Mouse (Mus musculus): ENCODE measurements around the gene Sec24c. TPM values are rescaled to one million over a fixed set of nuclear protein-coding genes. Genes with fewer than 3 reads are reported as not detected.

Gene Sec24c
- total RNA-seq, 2 experiments from 2014 or later = 99.6 to 110 TPM

GRCm38 (mm10) chr14:20733041-20733951, 59.2 kb downstream of the Sec24c start:
- DNase-seq (ENCODE audit: extremely low spot score in 1 of 2, low spot score in 1 of 2) = no peak

DNA sequence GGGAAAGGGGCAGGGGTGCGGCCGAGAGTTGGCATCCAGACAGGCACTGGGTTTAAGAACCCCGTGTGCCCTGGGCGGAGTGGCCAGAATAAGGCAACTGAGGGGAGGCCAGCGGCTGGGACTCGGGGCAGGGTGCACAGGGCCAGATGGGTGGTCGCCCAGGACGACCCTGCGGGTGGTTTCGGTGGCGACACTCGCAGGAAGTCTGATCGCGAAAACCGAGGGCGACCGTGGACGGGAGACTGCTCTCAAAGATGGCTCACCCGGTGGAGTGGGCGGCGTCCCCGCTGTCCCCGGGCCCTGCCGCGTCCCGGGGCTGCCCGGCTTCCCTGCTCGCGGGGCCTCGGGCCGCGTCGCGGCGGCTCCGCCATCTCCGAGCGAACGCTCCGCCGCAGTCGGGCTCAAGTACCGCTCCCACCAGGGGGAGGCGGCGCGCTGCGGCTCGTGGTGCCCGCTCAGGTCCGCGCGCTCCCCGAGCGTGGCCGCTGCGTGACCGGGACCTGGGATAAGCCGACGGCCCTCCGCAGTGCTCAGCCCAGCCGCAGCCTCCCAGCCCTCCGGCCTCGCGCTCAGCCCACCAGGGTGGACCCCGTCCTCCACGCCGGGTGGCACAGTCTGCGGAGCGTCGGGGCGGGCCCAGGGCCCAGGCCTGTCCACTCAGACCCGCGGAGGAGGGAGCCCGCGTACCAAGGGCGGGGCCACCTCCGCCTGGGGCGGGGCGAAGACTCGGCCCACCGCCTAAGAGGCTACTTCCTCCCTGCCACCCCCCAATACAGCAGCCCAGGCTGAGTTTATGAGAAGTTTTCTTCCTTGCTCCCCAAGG, 60.1 kb downstream of the Sec24c start, which contains the start of gene Ndst2:
TSS of gene Ndst2 (minus strand) at position 611 of the 823 bp plus-strand sequence.
- DNase-seq (ENCODE audit: extremely low spot score in 1 of 2, low spot score in 1 of 2) = peak; percentile 67 to 79

DNA sequence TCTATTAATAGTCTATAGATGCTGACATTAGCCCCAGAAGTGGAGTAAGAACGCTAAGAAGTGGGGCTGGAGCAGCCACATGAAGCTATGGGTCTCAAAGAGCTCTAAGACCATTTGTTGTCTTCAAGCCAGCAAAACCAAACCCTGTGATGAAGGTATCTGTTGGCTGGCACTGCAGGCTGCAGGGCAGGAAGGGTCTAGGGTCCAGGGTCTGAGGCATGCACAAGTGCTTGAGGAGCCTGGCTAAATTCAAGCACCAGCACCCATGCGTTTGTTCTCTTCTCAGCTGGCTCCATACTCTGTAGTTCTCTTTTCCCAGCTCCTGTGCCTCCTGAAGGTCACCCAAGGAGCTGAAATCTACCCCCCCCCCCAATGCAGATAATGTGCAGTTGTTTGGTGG, 60.9 kb downstream of the Sec24c start:
- DNase-seq (ENCODE audit: extremely low spot score in 1 of 2, low spot score in 1 of 2) = no peak

- no peak for DNase-seq (ENCODE audit: extremely low spot score in 1 of 2, low spot score in 1 of 2)
Observed at GRCm38 (mm10) chr14:20735892-20736390, 61.8 kb downstream of the Sec24c start.

GRCm38 (mm10) chr14:20737306-20737705, 63.2 kb downstream of the Sec24c start:
- DNase-seq (ENCODE audit: extremely low spot score in 1 of 2, low spot score in 1 of 2) = peak in 1 of 2 experiments; percentile 32

DNA sequence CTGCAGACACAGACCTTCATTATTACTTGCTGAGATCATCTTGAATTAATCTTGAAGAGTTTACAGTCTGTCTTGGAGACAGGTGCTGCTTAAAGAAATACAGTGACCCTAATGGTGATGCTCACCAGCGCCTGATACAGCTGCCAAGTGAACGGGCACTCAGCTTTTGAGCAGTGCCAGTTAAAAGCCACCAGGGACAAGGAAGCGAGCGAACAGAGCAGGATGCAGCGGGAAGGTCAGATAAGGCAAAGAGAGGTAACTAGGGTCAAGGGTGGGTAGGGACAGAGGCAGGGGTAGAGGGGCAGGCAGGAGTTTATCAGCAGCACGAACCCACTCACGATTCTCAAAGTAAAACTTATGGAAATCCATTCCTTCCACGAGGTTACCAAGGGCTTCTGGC, 64.4 kb downstream of the Sec24c start:
- DNase-seq (ENCODE audit: extremely low spot score in 1 of 2, low spot score in 1 of 2) = no peak

DNA sequence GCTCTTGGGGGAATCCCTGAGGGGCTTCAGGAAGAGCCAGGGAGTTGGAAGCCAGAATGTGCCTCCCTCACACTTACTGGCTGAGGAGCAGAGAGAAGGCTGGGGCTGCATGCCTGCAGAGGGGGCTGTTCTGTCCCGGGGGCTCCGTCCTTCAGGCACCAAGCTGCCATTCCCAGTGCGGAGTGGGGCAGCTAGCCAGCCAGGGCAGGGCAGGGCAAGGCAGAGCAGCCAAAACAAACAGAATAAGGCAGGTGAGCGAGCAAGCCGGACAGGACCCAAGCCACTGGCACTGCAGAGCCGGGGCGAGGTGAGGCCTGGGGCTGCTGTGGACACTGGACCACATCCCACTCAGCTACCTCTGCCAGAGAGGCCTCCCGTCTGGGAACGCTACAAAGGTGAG, 67.2 kb downstream of the Sec24c start:
- DNase-seq (ENCODE audit: extremely low spot score in 1 of 2, low spot score in 1 of 2) = no peak

- no peak for DNase-seq (ENCODE audit: extremely low spot score in 1 of 2, low spot score in 1 of 2)
Observed at GRCm38 (mm10) chr14:20743614-20744013, 69.5 kb downstream of the Sec24c start.

Small RNA genes lying within 50 kb of the gene (microRNA-seq; reads per million reads assigned to microRNA genes)
- 0.37 to 0.40 reads per million in 2 experiments for gene Mir6946

Other genes starting within 250 kb of the Sec24c start
- under 1 TPM; 0.62 to 0.82 TPM for gene Cfap70, start 222.1 kb upstream of the Sec24c start, total RNA-seq (2021)
- 10 to 100 TPM; 54.9 to 57.1 TPM for gene Anxa7, start 194.2 kb upstream of the Sec24c start, total RNA-seq (2021)
- gene Mss51, start 177.4 kb upstream of the Sec24c start, total RNA-seq (2021) = under 1 TPM; 0.66 to 0.85 TPM
- 100 to 1,000 TPM; 319 to 324 TPM for gene Ppp3cb, start 127.7 kb upstream of the Sec24c start, total RNA-seq (2021)
- 10 to 100 TPM; 42.6 to 50.8 TPM for gene Usp54, start 33.2 kb upstream of the Sec24c start, total RNA-seq (2021)
- not detected for gene Myoz1, start 17.8 kb upstream of the Sec24c start, total RNA-seq (2021)
- under 1 TPM; 0.12 to 0.22 TPM for gene Synpo2l, start 6.0 kb upstream of the Sec24c start, total RNA-seq (2021)
- gene Fut11, start 20.7 kb downstream of the Sec24c start, total RNA-seq (2021) = 10 to 100 TPM; 15.6 to 16.0 TPM
- gene Chchd1, start 28.7 kb downstream of the Sec24c start, total RNA-seq (2021) = 10 to 100 TPM; 47.3 to 50.3 TPM
- 100 to 1,000 TPM; 151 to 180 TPM for gene Zswim8, start 33.2 kb downstream of the Sec24c start, total RNA-seq (2021)
- 10 to 100 TPM; 15.3 to 19.3 TPM for gene Ndst2, start 60.3 kb downstream of the Sec24c start, total RNA-seq (2021)
- gene Camk2g, start 119.8 kb downstream of the Sec24c start, total RNA-seq (2021) = 100 to 1,000 TPM; 205 to 212 TPM
- 1 to 10 TPM; 3.5 to 4.0 TPM for gene Plau, start 162.4 kb downstream of the Sec24c start, total RNA-seq (2021)